Comparison of ENCODE assay signal across 9 mouse cellular contexts in genomic region chr12:40220001-40220570, GRCm38 (mm10). TPM values are rescaled to one million over a fixed set of nuclear protein-coding genes. Genes with fewer than 3 reads are reported as not detected.
A peak's percentile ranks its signal among the peaks of the same experiment; 100 is the strongest.
DNase-seq lines count a peak whose midpoint lies in the region; ATAC-seq lines count a peak whose summit lies in the region.
"Had no signal": no experiment of that assay in that cellular context is flagged by ENCODE, and none has a peak within 500 bp of the region (broad histone marks: within the 10 kb centered on the region; RNA-seq: fewer than 3 reads in every experiment).

No protein-coding gene starts in this region.

- peaks cover 13% of the 10 kb centered on the region for H3K4me1 ChIP-seq in heart, embryonic 11.5 days (ENCODE audit: control insufficient read depth, insufficient read depth, low read length)
- H3K4me1 ChIP-seq in kidney, embryonic 15.5 days: peaks cover 15% of the 10 kb centered on the region

- WGBS in heart, embryonic 11.5 days (ENCODE audit: insufficient replicate concordance): 64% methylated on average over 3 of the region's 3 CpGs
- WGBS in kidney, embryonic 15.5 days: 50% methylated on average over 3 of the region's 3 CpGs

- no peaks in the 10 kb centered on the region for H3K9me3 ChIP-seq in heart, embryonic 11.5 days (replicated peaks; ENCODE audit: control insufficient read depth, low read length)
- no peaks in the 10 kb centered on the region for H3K9me3 ChIP-seq in kidney, embryonic 15.5 days (replicated peaks)

- peak overlapping the region; percentile 99 for H3K4me3 ChIP-seq in heart, embryonic 11.5 days (ENCODE audit: low read depth, low read length)
- H3K4me3 ChIP-seq in kidney, embryonic 15.5 days (replicated peaks): peak overlapping the region; percentile 100

- H3K4me2 ChIP-seq in heart, embryonic 11.5 days: peak overlapping the region; percentile 77
- peak overlapping the region; percentile 72 for H3K4me2 ChIP-seq in kidney, embryonic 15.5 days

- intact Hi-C loops in left cerebral cortex, postnatal 4 days (cut with DNase I): no loop called here
- intact Hi-C loops in left cerebral cortex, postnatal 14 days (cut with DNase I): no loop called here

- no peak overlapping the region for H3K27ac ChIP-seq in heart, embryonic 11.5 days (ENCODE audit: low read depth, low read length)
- H3K27ac ChIP-seq in kidney, embryonic 15.5 days: no peak overlapping the region

- H3K27me3 ChIP-seq in heart, embryonic 11.5 days (ENCODE audit: control insufficient read depth, insufficient read depth, low read length): no peaks in the 10 kb centered on the region
- H3K27me3 ChIP-seq in kidney, embryonic 15.5 days: no peaks in the 10 kb centered on the region
- H3K27me3 ChIP-seq: Patski had no signal

- H3K36me3 ChIP-seq in heart, embryonic 11.5 days (ENCODE audit: control insufficient read depth, insufficient read depth, low read length): peaks cover 5% of the 10 kb centered on the region; the same call in 1 of the 2 replicates
- H3K36me3 ChIP-seq in kidney, embryonic 15.5 days: peaks cover 20% of the 10 kb centered on the region

- H3K9ac ChIP-seq in heart, embryonic 11.5 days (ENCODE audit: low read depth, low read length): no peak overlapping the region
- peak overlapping the region; percentile 97; the same call in 1 of the 2 replicates for H3K9ac ChIP-seq in kidney, embryonic 15.5 days

- ATAC-seq in heart, embryonic 11.5 days (replicated peaks; ENCODE audit: insufficient number of reproducible peaks, low FRiP score, low TSS enrichment): no peak
- no peak for ATAC-seq in kidney, embryonic 15.5 days (replicated peaks; ENCODE audit: low FRiP score)
- ATAC-seq: Patski had no signal

- peak; percentile 44 for DNase-seq in left cerebral cortex, postnatal 4 days
- no peak for DNase-seq in left cerebral cortex, postnatal 14 days (ENCODE audit: low spot score in 2 of 2)
- DNase-seq in cerebellum, postnatal 25 days: peak; percentile 60 to 75
- DNase-seq in lung, postnatal 10 days: peak; percentile 38
- no peak for DNase-seq in B cell, adult 2 months
- DNase-seq in thymus, postnatal 10 days (ENCODE audit: low spot score in 2 of 2): no peak

RNA-seq across cellular contexts. Expression of gene Lsmem1, which starts 20.8 kb away (rescaled TPM):
- under 1 TPM in 1 of 2 experiments, not detected in 1; 0.54 TPM for total RNA-seq in left cerebral cortex, postnatal 4 days (2021)
- total RNA-seq in left cerebral cortex, postnatal 14 days (2021): 1 to 10 TPM in 1 of 2 experiments, under 1 TPM in 1; 0.97 to 1.1 TPM
- 21.4 and 23.9 TPM in 2 replicates for polyA plus RNA-seq in heart, embryonic 11.5 days (2014; fragmentation: Nextera tagmentation; extraction: Ambion mirVana)
- polyA plus RNA-seq in kidney, embryonic 15.5 days (2015; fragmentation: Nextera tagmentation; extraction: Ambion mirVana): 0.17 and 0.24 TPM in 2 replicates
- polyA plus RNA-seq: Patski had no signal

RNA-seq across cellular contexts. Expression of gene Ifrd1, which starts 28.2 kb away (rescaled TPM):
- total RNA-seq in left cerebral cortex, postnatal 4 days (2021): 100 to 1,000 TPM; 112 to 125 TPM
- total RNA-seq in left cerebral cortex, postnatal 14 days (2021): 10 to 100 TPM; 85.0 to 91.1 TPM
- 93.6 and 103 TPM in 2 replicates for polyA plus RNA-seq in heart, embryonic 11.5 days (2014; fragmentation: Nextera tagmentation; extraction: Ambion mirVana)
- polyA plus RNA-seq in kidney, embryonic 15.5 days (2015; fragmentation: Nextera tagmentation; extraction: Ambion mirVana): 102 and 105 TPM in 2 replicates

Comparison
In these comparisons a context has a peak if more than half of its experiments do, and no peak if none do; other contexts are left out.
1. DNase-seq: peak in left cerebral cortex, postnatal 4 days (single experiment), cerebellum, postnatal 25 days (2 of 2) and lung, postnatal 10 days (single experiment); none in left cerebral cortex, postnatal 14 days (0 of 2), B cell, adult 2 months (0 of 2) and thymus, postnatal 10 days (0 of 2).